Mouse (Mus musculus) CH12.LX (cell line): ENCODE results near the gene Tbc1d9b. TPM values are rescaled to one million over a fixed set of nuclear protein-coding genes. Genes with fewer than 3 reads are reported as not detected.

Source experiments
- DNase-seq: peaks from one replicate; pipeline ENCODE4 v3.0.0-alpha.2; 2013; ENCODE audit errors: extremely low read depth
- H3K27ac ChIP-seq: 2 replicates; pipeline ENCODE4 v1.5.1; 2012; ENCODE audit warnings: low read depth, mild to moderate bottlenecking, control low read depth, moderate library complexity; ENCODE audit not compliant: insufficient read depth
- H3K27me3 ChIP-seq: replicated peaks from 2 replicates; pipeline ENCODE3; 2012; ENCODE audit warnings: inconsistent platforms
- H3K36me3 ChIP-seq, 2 experiments: replicated peaks in 1 of 2; 2 replicates each; pipeline versions ENCODE3 to v1.6.1; 2012; ENCODE audit warnings: inconsistent platforms in 1 of 2, low read length in 1 of 2, mild to moderate bottlenecking in 1 of 2, mixed read lengths in 1 of 2, moderate library complexity in 1 of 2; ENCODE audit not compliant: control insufficient read depth in 1 of 2, insufficient read depth in 1 of 2
- H3K4me1 ChIP-seq, 2 experiments: 2 replicates each; pipeline ENCODE4 v1.6.1; 2012; ENCODE audit warnings: inconsistent platforms in 1 of 2, moderate library complexity in 1 of 2; ENCODE audit not compliant: insufficient read depth in 2 of 2, control insufficient read depth in 1 of 2
- H3K4me2 ChIP-seq: 2 replicates; pipeline ENCODE4 v1.6.1; 2012; ENCODE audit warnings: low read depth, mild to moderate bottlenecking, control low read depth; ENCODE audit not compliant: poor library complexity, insufficient read depth, severe bottlenecking
- H3K4me3 ChIP-seq, 3 experiments: fragments of 150-350 bp in 1 of 3; sonication (generic) in 1 of 3; replicated peaks in 1 of 3; 2 replicates each; pipeline versions ENCODE3 to v1.5.1; 2011 to 2012; ENCODE audit warnings: low read depth in 2 of 3, low read length in 2 of 3, mild to moderate bottlenecking in 2 of 3, moderate library complexity in 2 of 3, control low read depth in 1 of 3, improper control_type of control experiment in 1 of 3, inconsistent platforms in 1 of 3, mixed read lengths in 1 of 3; ENCODE audit not compliant: poor library complexity in 1 of 3
- H3K79me2 ChIP-seq: replicated peaks from 2 replicates; pipeline ENCODE4 v1.6.1; 2012; ENCODE audit warnings: mild to moderate bottlenecking, moderate library complexity; ENCODE audit not compliant: control insufficient read depth, poor library complexity, insufficient read depth, severe bottlenecking; ENCODE audit errors: extremely low read depth
- H3K9ac ChIP-seq: 2 replicates; pipeline ENCODE4 v1.6.1; 2012; ENCODE audit warnings: low read depth, mild to moderate bottlenecking, control low read depth, moderate library complexity; ENCODE audit not compliant: insufficient read depth
- H3K9me3 ChIP-seq: replicated peaks from 2 replicates; pipeline ENCODE3; 2012; ENCODE audit warnings: low read length, inconsistent platforms, mixed read lengths
- BHLHE40 ChIP-seq: IDR thresholded peaks from 2 replicates; pipeline ENCODE4 v1.6.1; 2011; ENCODE audit warnings: mild to moderate bottlenecking, low read depth, low read length, improper control_type of control experiment
- ETS1 ChIP-seq: conservative IDR thresholded peaks from 2 replicates; pipeline ENCODE4 v1.6.1; 2012; ENCODE audit warnings: low read depth, mild to moderate bottlenecking, inconsistent platforms, low read length, improper control_type of control experiment, moderate library complexity
- HCFC1 ChIP-seq: IDR thresholded peaks from 2 replicates; pipeline ENCODE4 v1.6.1; 2012; ENCODE audit warnings: low read depth, mild to moderate bottlenecking, inconsistent platforms, low read length, improper control_type of control experiment
- JUN ChIP-seq: IDR thresholded peaks from 2 replicates; pipeline ENCODE4 v1.6.1; 2011; ENCODE audit warnings: low read depth, mild to moderate bottlenecking, low read length, improper control_type of control experiment, moderate library complexity; ENCODE audit not compliant: insufficient read depth
- KAT2A ChIP-seq: IDR thresholded peaks from 2 replicates; pipeline ENCODE4 v1.6.1; 2012; ENCODE audit warnings: low read length, improper control_type of control experiment, inconsistent platforms; ENCODE audit not compliant: insufficient replicate concordance
- MXI1 ChIP-seq: IDR thresholded peaks from 2 replicates; pipeline ENCODE4 v1.6.1; 2011; ENCODE audit warnings: mild to moderate bottlenecking, low read depth, low read length, improper control_type of control experiment
- POLR2A ChIP-seq: IDR thresholded peaks from 2 replicates; pipeline ENCODE4 v1.6.1; 2011; ENCODE audit warnings: low read depth, mild to moderate bottlenecking, improper control_type of control experiment, low read length
- ZMIZ1 ChIP-seq: IDR thresholded peaks from 2 replicates; pipeline ENCODE4 v1.6.1; 2012; ENCODE audit warnings: low read depth, mild to moderate bottlenecking, inconsistent platforms, low read length, improper control_type of control experiment
- ZNF384 ChIP-seq: IDR thresholded peaks from 2 replicates; pipeline ENCODE4 v1.6.1; 2012; ENCODE audit warnings: low read depth, low read length, improper control_type of control experiment, inconsistent platforms
- dilution Hi-C: fragments of 300-500 bp; cut with MboI; formaldehyde crosslinking; loops from 2 replicates; pipeline ENCODE4 v1.14.3; 2020; ENCODE audit warnings: low sequenced_read_pairs; ENCODE audit not compliant: extremely low pct_unique_long_range_greater_than_20kb, extremely low pct_ligation_motif_present
- in situ Hi-C: fragments of 300-500 bp; cut with MboI; formaldehyde crosslinking; loops from 3 replicates; pipeline ENCODE4 v1.14.3; 2019; ENCODE audit warnings: low sequenced_read_pairs, low pct_ligation_motif_present, low pct_unique_long_range_greater_than_20kb, mixed read lengths
- polyA plus RNA-seq: library from polyadenylated mRNA; unstranded; fragments of >175 nt; gene quantifications from 2 replicates; pipeline ENCODE4 v1.2.1, GENCODE M21; 2012; ENCODE audit warnings: low read depth; ENCODE audit not compliant: insufficient read length
- total RNA-seq, 2 experiments: library from RNA; depleted of rRNA; stranded (reverse); fragments of 300-350 nt in 1 of 2; fragments of >200 nt in 1 of 2; gene quantifications; 2 replicates each; pipeline ENCODE4 v1.2.3; 2012 to 2014

Tbc1d9b gene
- total and polyA plus RNA-seq, 3 experiments = 14.1 to 28.6 (median 27.9) TPM

DNA sequence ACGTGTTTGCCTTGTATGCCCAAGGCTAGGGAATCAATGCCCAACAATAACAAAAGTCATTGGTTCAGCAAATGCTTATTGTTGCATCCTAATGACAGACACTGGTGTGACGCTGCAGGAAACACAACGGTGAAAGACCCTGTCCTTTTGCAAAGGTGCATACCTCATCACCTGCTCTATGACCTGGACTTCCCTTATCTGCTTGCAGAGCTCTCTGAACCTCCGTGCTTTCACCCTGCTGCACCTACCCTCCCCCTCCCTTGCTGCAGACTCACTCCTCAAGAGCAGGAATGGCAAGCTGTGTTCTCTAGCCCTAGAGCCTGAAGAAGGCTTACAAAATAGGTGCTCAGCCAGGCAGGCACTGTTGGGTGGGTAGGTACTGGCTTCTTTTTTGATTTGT, 63.6 kb downstream of the Tbc1d9b start:
- Histone ChIP-seq H3K36me3 (peaks cover 48 to 80% of the 10 kb centered on the region in 2 experiments), H3K4me2 (no peak overlapping the region), H3K79me2 (no peaks in the 10 kb centered on the region), H3K4me1 (peaks cover 0 to 41% of the 10 kb centered on the region in 2 experiments; a peak in 2 of 4 replicates), H3K9me3 (no peaks in the 10 kb centered on the region)
- in situ Hi-C loops = no loop called here
- dilution Hi-C loops = no loop called here
- TF ChIP-seq BHLHE40 = no peak
- no peak for TF ChIP-seq KAT2A
- TF ChIP-seq, all 38 proteins: peak for 0
- Histone ChIP-seq H3K4me3 (no peak overlapping the region), H3K9ac (no peak overlapping the region), H3K27me3 (no peaks in the 10 kb centered on the region), H3K27ac (no peak overlapping the region)
- no peak for DNase-seq

DNA sequence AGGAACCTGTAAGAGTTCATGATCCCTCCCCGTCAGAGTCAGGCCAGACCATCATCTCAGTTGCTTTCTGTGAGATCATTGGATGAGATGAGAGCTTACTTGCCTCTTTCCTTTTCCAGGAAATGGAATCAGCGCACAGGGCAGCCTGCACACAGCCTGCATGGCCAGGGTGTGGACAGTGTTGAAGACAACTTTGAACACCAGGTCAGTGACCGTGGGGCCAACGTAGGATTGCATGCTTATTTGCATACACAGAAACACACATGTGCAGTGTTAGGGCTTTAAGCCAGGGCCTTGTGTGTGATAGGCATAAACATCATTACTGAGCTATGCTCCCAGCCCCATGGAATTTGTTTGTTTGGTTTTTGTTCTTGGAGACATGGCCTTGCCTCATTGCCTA, 66.3 kb downstream of the Tbc1d9b start:
- Histone ChIP-seq H3K36me3 (peaks cover 65 to 89% of the 10 kb centered on the region in 2 experiments), H3K79me2 (no peaks in the 10 kb centered on the region), H3K9me3 (no peaks in the 10 kb centered on the region), H3K27me3 (no peaks in the 10 kb centered on the region), H3K9ac (no peak overlapping the region), H3K4me3 (no peak overlapping the region), H3K4me2 (no peak overlapping the region), H3K27ac (0 out of 2 replicates have a peak overlapping the region, but pooled peaks have one; percentile 15), H3K4me1 (peaks cover 0 to 25% of the 10 kb centered on the region in 2 experiments; a peak in 2 of 4 replicates)
- TF ChIP-seq HCFC1 (no peak), JUN (no peak), MXI1 (0 out of 2 replicates have a peak, but pooled peaks have one; percentile 19), ZMIZ1 (peak; percentile 63; the same call in 1 of the 2 replicates), ETS1 (no peak)
- DNase-seq = no peak
- dilution Hi-C loops (no loop called here), in situ Hi-C loops (no loop called here)

- TF ChIP-seq ZNF384 (0 out of 2 replicates have a peak, but pooled peaks have one; percentile 5), POLR2A (0 out of 2 replicates have a peak, but pooled peaks have one; percentile 19), ZMIZ1 (peak; percentile 23; the same call in 1 of the 2 replicates), HCFC1 (no peak)
- Histone ChIP-seq H3K9ac (no peak overlapping the region), H3K4me2 (no peak overlapping the region), H3K27ac (peak overlapping the region; percentile 2; the same call in 1 of the 2 replicates), H3K27me3 (no peaks in the 10 kb centered on the region), H3K9me3 (no peaks in the 10 kb centered on the region), H3K79me2 (no peaks in the 10 kb centered on the region), H3K4me1 (peaks cover 0 to 19% of the 10 kb centered on the region in 2 experiments; a peak in 2 of 4 replicates), H3K36me3 (peaks cover 70 to 93% of the 10 kb centered on the region in 2 experiments), H3K4me3 (no peak overlapping the region)
- in situ Hi-C loops (no loop called here), dilution Hi-C loops (no loop called here)
- DNase-seq = no peak
Observed at GRCm38 (mm10) chr11:50198219-50198846, 67.1 kb downstream of the Tbc1d9b start.
